Mouse (Mus musculus) heart, adult 2 months (tissue): ENCODE data around the gene Kcnj4. TPM values are rescaled to one million over a fixed set of nuclear protein-coding genes. Genes with fewer than 3 reads are reported as not detected.

Experiments
- DNase-seq, 2 experiments: peaks; one replicate each; pipeline ENCODE4 v3.0.0; 2021
- H3K27ac ChIP-seq: fragments of 200-600 bp; 2 replicates; pipeline ENCODE4 v1.8.1; 2022
- H3K27me3 ChIP-seq: fragments of 200-500 bp; 2 replicates; pipeline ENCODE4 v1.6.1; 2012; ENCODE audit warnings: mild to moderate bottlenecking, low read length, inconsistent platforms, mixed read lengths; ENCODE audit not compliant: control insufficient read depth, insufficient read depth
- H3K36me3 ChIP-seq: fragments of 200-500 bp; 2 replicates; pipeline ENCODE4 v1.6.1; 2012; ENCODE audit warnings: low read length, inconsistent platforms; ENCODE audit not compliant: control insufficient read depth, insufficient read depth
- H3K4me1 ChIP-seq: fragments of 200-500 bp; 2 replicates; pipeline ENCODE4 v1.6.1; 2011; ENCODE audit warnings: low read length; ENCODE audit not compliant: control insufficient read depth, insufficient read depth
- H3K4me3 ChIP-seq: fragments of 200-600 bp; 2 replicates; pipeline ENCODE4 v1.8.1; 2022
- H3K79me2 ChIP-seq: fragments of 200-500 bp; replicated peaks from 2 replicates; pipeline ENCODE4 v1.6.1; 2012; ENCODE audit warnings: mild to moderate bottlenecking, inconsistent platforms, low read length, moderate library complexity, mixed read lengths; ENCODE audit not compliant: control insufficient read depth, insufficient read depth
- H3K9ac ChIP-seq: fragments of 200-500 bp; 2 replicates; pipeline ENCODE4 v1.6.1; 2012; ENCODE audit warnings: low read depth, mild to moderate bottlenecking, control low read depth, inconsistent platforms, low read length, mixed read lengths
- CTCF ChIP-seq: fragments of 200-600 bp; IDR thresholded peaks from 2 replicates; pipeline ENCODE4 v1.8.1; 2022; ENCODE audit warnings: antibody characterized with exemption, mild to moderate bottlenecking, moderate library complexity
- EP300 ChIP-seq: fragments of 200-500 bp; IDR thresholded peaks from 2 replicates; pipeline ENCODE4 v1.6.1; 2011; ENCODE audit warnings: low read depth, low read length, control low read depth; ENCODE audit not compliant: insufficient read depth
- POLR2A ChIP-seq: fragments of 200-500 bp; IDR thresholded peaks from 2 replicates; pipeline ENCODE4 v1.6.1; 2011; ENCODE audit warnings: mild to moderate bottlenecking, low read depth, low read length, control low read depth; ENCODE audit not compliant: insufficient read depth
- WGBS: fragments of 180-500 bp; shearing (Covaris S2); methylation state at CpG from one replicate; pipeline ENCODE4 v1.1.7; 2018; 5-methylcytosine and 5-hydroxymethylcytosine counted together
- intact Hi-C: fragments of 180-260 bp; cut with DNase I; formaldehyde crosslinking; loops from one replicate; pipeline ENCODE4 v1.15.1; 2025
- polyA plus RNA-seq: library from polyadenylated mRNA; depleted of rRNA; stranded (reverse); fragments of >200 nt; gene quantifications from 2 replicates; pipeline ENCODE4 v1.2.3, GENCODE M21; 2012
- total RNA-seq, 2 experiments: library from RNA; stranded (reverse); gene quantifications; 2 replicates each; pipeline ENCODE4 v1.2.3; 2021

Gene Kcnj4
- total and polyA plus RNA-seq, 3 experiments: 0.21 to 1.1 (median 0.50) TPM

DNA sequence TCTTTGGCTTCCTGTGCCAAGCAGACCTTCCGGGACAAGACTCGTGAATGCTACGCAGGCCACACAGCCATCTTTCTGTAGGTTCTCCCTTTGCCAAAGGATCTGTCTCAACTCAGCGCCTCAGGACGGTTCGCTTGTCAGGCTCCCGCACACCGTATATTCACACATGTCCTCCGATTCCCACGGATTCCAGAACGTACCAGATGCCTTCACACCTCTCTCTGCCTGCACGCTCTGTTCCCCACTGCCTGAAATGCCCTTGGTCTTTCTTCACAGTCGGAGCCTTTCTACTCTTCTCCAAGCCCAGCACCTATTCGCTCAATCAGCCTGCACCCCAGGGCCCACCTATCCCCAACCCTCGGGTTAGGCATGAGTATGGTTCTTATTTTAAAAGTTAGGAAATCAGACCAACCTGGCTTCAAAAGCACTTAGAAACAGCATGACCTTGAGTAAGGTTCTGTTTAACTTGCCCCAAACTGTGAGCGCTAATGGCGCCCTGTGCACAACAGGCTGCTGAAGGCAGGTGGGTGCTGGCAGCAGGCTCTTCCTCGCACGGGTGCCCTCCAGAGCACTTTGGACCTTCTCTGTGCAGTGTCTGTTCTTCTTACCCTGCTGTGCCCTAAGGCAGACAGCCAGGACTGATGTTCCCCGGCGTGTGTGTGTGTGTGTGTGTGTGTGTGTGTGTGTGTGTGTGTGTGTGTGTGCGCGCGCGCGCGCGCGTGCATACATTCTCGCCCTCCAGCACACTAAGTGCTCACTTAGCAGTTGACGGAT, 2.2 kb upstream of the Kcnj4 start:
- no peak overlapping the region for H3K27ac ChIP-seq
- TF ChIP-seq POLR2A: no peak
- H3K4me1 ChIP-seq: peaks cover 4% of the 10 kb centered on the region
- no peak overlapping the region for H3K9ac ChIP-seq
- no peak for DNase-seq
- no peak overlapping the region for H3K4me3 ChIP-seq
- no peaks in the 10 kb centered on the region for H3K36me3 ChIP-seq
- intact Hi-C loops: no loop called here
- WGBS: 56% methylated on average over 31 of the region's 31 CpGs
- H3K27me3 ChIP-seq: peaks cover 13% of the 10 kb centered on the region
- no peaks in the 10 kb centered on the region for H3K79me2 ChIP-seq

DNA sequence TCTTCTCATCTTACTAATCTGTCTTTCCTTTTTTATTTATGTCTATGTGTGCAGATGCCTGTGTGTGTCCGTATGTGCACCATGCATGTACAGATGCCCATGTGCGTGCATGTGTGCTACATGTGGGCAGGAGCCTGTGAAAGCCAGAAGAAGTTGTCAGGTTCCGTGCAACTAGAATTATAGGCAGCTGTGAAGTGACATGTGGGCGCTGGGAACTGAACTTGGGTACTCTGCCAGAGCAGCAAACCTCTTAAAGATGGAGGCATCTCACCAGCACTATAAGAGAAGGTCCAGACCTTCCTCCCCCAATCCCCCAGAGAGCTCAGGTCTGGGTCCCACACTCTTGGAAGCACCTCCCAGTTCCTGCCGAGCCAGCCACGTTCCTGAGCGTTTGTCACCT, 1.4 kb upstream of the Kcnj4 start:
- no peak overlapping the region for H3K27ac ChIP-seq
- no peak for DNase-seq
- WGBS: 48% methylated on average over 7 of the region's 7 CpGs
- no peaks in the 10 kb centered on the region for H3K36me3 ChIP-seq
- H3K27me3 ChIP-seq: peaks cover 13% of the 10 kb centered on the region
- H3K4me3 ChIP-seq: no peak overlapping the region
- peaks cover 4% of the 10 kb centered on the region for H3K4me1 ChIP-seq
- no peaks in the 10 kb centered on the region for H3K79me2 ChIP-seq
- TF ChIP-seq POLR2A (no peak), CTCF (no peak), EP300 (no peak)
- intact Hi-C loops: no loop called here
- H3K9ac ChIP-seq: no peak overlapping the region

DNA sequence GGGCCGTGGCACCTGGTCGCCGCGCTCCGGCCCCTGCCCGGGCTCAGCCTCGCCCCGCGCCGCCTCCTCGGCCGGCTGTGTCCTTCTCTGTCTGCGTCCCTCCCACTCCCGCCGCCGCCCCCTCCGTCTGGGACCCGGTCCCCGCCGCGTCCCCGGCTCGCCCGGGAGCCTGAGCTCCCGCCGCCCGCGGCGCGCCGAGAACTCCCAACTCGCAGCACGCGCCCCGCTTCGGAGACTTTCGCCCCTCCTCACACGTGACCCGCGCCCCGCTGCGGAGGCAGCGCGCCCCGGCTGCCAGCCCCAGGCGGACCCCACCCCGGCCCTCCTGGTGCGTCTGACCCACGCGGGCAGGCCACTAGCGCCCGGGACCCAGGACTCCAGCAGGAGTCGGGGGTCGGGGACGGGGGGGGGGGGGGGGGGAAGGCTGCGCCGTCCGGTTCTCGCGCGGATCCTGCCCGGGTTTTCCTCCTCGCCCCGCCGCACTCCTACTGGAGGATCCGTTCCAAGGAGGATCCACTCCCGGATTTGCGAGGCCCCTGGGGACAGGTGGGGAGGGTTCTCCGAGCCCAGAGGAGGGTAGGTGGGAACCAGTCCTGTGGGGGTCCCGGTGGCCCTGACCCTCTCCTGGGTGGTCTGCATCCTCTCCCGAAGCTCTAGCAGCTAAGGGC, 709 bp upstream of the Kcnj4 start:
- peak; percentile 65 to 78 for DNase-seq
- intact Hi-C loops: no loop called here
- H3K27ac ChIP-seq: no peak overlapping the region

GRCm38 (mm10) chr15:79503438-79503837, 1.6 kb downstream of the Kcnj4 start:
- Histone ChIP-seq H3K9ac (no peak overlapping the region), H3K36me3 (no peaks in the 10 kb centered on the region), H3K4me1 (peaks cover 2% of the 10 kb centered on the region), H3K27ac (no peak overlapping the region), H3K27me3 (peaks cover 9% of the 10 kb centered on the region), H3K79me2 (no peaks in the 10 kb centered on the region), H3K4me3 (no peak overlapping the region)
- 74% methylated on average over 5 of the region's 5 CpGs for WGBS
- intact Hi-C loops: no loop called here
- no peak for DNase-seq
- TF ChIP-seq POLR2A: no peak
- TF ChIP-seq EP300: no peak
- no peak for TF ChIP-seq CTCF

More for the DNA sequence above, 709 bp upstream of the Kcnj4 start:
- Histone ChIP-seq H3K4me1 (peaks cover 2% of the 10 kb centered on the region), H3K27me3 (peaks cover 9% of the 10 kb centered on the region), H3K9ac (peak overlapping the region; percentile 62), H3K79me2 (no peaks in the 10 kb centered on the region), H3K4me3 (peak overlapping the region; percentile 61), H3K36me3 (no peaks in the 10 kb centered on the region)
- TF ChIP-seq EP300: no peak
- TF ChIP-seq POLR2A: no peak
- TF ChIP-seq CTCF: no peak
- 2% methylated on average over 35 of the region's 71 CpGs for WGBS

DNA sequence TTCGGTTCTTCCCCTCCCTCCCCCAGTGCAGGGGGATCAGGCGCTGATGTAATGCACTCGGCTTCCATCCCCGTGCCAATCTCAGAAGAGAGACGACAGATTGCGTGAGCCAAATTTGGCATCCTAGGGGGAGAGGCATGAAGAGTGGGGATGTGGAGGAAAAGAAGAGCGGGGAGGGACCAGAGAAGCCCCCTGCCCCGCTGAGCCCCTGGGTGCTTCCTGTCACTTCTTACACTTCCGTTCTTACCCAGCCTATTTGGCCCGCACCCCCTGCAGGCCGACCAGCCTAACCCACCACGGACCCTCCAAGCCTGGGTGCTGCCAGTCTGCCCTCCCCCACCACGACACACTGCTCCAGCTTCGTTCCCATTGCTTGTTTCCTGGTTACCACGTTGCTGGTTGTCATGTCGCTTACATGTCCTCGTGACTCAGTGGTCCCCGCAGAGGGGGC, 2.1 kb downstream of the Kcnj4 start:
- DNase-seq: no peak
- peaks cover 9% of the 10 kb centered on the region for H3K27me3 ChIP-seq
- no peak overlapping the region for H3K27ac ChIP-seq
- H3K4me1 ChIP-seq: peaks cover 2% of the 10 kb centered on the region
- no peak overlapping the region for H3K9ac ChIP-seq
- H3K36me3 ChIP-seq: no peaks in the 10 kb centered on the region
- no peak overlapping the region for H3K4me3 ChIP-seq
- TF ChIP-seq EP300: no peak
- no peak for TF ChIP-seq CTCF
- TF ChIP-seq POLR2A: no peak
- WGBS: 17% methylated on average over 18 of the region's 18 CpGs
- no peaks in the 10 kb centered on the region for H3K79me2 ChIP-seq
- intact Hi-C loops: no loop called here

- Histone ChIP-seq H3K4me3 (no peak overlapping the region), H3K27me3 (peaks cover 5% of the 10 kb centered on the region), H3K79me2 (no peaks in the 10 kb centered on the region), H3K4me1 (peaks cover 2% of the 10 kb centered on the region; the same call in 1 of the 2 replicates), H3K36me3 (no peaks in the 10 kb centered on the region), H3K27ac (no peak overlapping the region), H3K9ac (no peak overlapping the region)
- no peak for DNase-seq
- WGBS: 65% methylated on average over 17 of the region's 17 CpGs
- TF ChIP-seq CTCF (no peak), POLR2A (no peak), EP300 (no peak)
- intact Hi-C loops: no loop called here
These were observed 4.9 kb downstream of the Kcnj4 start for GRCm38 (mm10) chr15:79500110-79500509.
